Mouse (Mus musculus) bone marrow, adult 2 months (tissue): ENCODE results near the gene Psmb3.

Source experiments
- CTCF ChIP-seq: fragments of 200-500 bp; IDR thresholded peaks from 2 replicates; pipeline ENCODE4 v1.5.1; 2011; ENCODE audit warnings: low read length, control low read depth; ENCODE audit not compliant: control insufficient read depth, insufficient read depth
- POLR2A ChIP-seq: fragments of 200-500 bp; IDR thresholded peaks from 2 replicates; pipeline ENCODE4 v1.6.1; 2011; ENCODE audit warnings: low read depth, mild to moderate bottlenecking, control low read depth, low read length, borderline replicate concordance; ENCODE audit not compliant: control insufficient read depth

DNA sequence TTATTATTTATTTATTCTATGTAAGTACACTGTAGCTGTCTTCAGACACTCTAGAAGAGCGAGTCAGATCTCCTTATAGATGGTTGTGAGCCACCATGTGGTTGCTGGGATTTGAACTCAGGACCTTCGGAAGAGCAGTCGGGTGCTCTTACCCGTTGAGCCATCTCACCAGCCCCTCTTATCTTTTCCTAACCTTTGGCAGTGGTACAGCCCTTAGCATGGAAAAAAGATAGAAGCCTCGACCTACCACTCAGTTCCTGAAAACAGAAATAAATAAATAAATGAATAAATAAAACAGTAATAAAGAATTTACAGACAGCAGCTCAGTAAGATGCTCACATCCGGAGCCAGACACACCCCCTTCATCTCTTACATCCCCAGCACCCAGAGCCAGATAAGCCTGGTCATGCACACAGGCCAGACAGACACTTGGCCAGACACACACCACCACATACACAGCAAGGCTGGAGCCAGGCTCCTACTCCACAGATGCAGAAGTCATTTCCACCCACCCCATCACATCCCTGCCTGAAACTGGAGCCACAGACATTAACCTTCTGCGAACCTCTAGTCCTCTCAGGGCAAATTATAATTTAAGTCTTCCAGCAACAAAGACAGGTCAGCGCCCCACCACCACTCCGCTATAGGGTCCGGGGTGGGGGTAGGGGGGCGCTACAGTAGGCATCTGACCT lies 5.9 kb upstream of the Psmb3 start:
- TF ChIP-seq CTCF (no peak), POLR2A (no peak)
